Mouse (Mus musculus) lung, postnatal 0 days (tissue): ENCODE results near the gene Arsg. TPM values are rescaled to one million over a fixed set of nuclear protein-coding genes. Genes with fewer than 3 reads are reported as not detected.

ENCODE experiments used
- ATAC-seq: fragments of 200-750 bp; cut with Nextera tagmentation; 2 replicates; pipeline ENCODE4 v1.8.0; 2017; ENCODE audit warnings: moderate library complexity
- DNase-seq: peaks from one replicate; pipeline ENCODE4 v3.0.0-alpha.2; 2016; ENCODE audit warnings: low spot score
- H3K27ac ChIP-seq: fragments of 300-500 bp; sonication (generic); 2 replicates; pipeline ENCODE4 v1.5.1; 2014; ENCODE audit warnings: antibody characterized with exemption, mild to moderate bottlenecking, low read length, mixed read lengths
- H3K27me3 ChIP-seq: fragments of 300-500 bp; sonication (generic); replicated peaks from 2 replicates; pipeline ENCODE4 v1.6.1; 2014; ENCODE audit warnings: low read length, mixed read lengths; ENCODE audit not compliant: insufficient read depth
- H3K36me3 ChIP-seq: fragments of 300-500 bp; sonication (generic); 2 replicates; pipeline ENCODE4 v1.6.1; 2014; ENCODE audit warnings: low read length, mixed read lengths; ENCODE audit not compliant: insufficient read depth
- H3K4me1 ChIP-seq: fragments of 300-500 bp; sonication (generic); 2 replicates; pipeline ENCODE4 v1.6.1; 2014; ENCODE audit warnings: antibody characterized with exemption, low read depth, low read length, mixed read lengths; ENCODE audit not compliant: insufficient read depth
- H3K4me2 ChIP-seq: fragments of 300-500 bp; sonication (generic); replicated peaks from 2 replicates; pipeline ENCODE4 v1.6.1; 2014; ENCODE audit warnings: low read depth, mild to moderate bottlenecking, low read length, moderate library complexity, mixed read lengths
- H3K4me3 ChIP-seq: fragments of 300-500 bp; sonication (generic); 2 replicates; pipeline ENCODE4 v1.5.1; 2014; ENCODE audit warnings: low read depth, low read length
- H3K9ac ChIP-seq: fragments of 300-500 bp; sonication (generic); replicated peaks from 2 replicates; pipeline ENCODE4 v1.6.1; 2014; ENCODE audit warnings: low read depth, mild to moderate bottlenecking
- H3K9me3 ChIP-seq: fragments of 300-500 bp; sonication (generic); 2 replicates; pipeline ENCODE4 v1.6.1; 2016; ENCODE audit warnings: low read length, mixed read lengths
- CTCF ChIP-seq: IDR thresholded peaks from 2 replicates; pipeline ENCODE4 v1.5.1; 2016; ENCODE audit warnings: antibody characterized with exemption, mild to moderate bottlenecking
- EP300 ChIP-seq: IDR thresholded peaks from 2 replicates; pipeline ENCODE4 v1.6.1; 2016; ENCODE audit warnings: antibody characterized with exemption, mild to moderate bottlenecking, control low read depth
- WGBS: fragments of 180-500 bp; shearing (Covaris S2); extraction: QIAGEN DNeasy Blood & Tissue Kit; methylation state at CpG from one replicate; pipeline ENCODE4 v1.1.7; 2014; 5-methylcytosine and 5-hydroxymethylcytosine counted together
- polyA plus RNA-seq: library from polyadenylated mRNA; unstranded; fragments of >200 nt; fragmentation: Nextera tagmentation; extraction: Ambion mirVana; gene quantifications from 2 replicates; pipeline ENCODE4 v1.2.1, GENCODE M21; 2015

Arsg gene
- polyA plus RNA-seq, 1 experiment from 2014 or later: 7.1 TPM

DNA sequence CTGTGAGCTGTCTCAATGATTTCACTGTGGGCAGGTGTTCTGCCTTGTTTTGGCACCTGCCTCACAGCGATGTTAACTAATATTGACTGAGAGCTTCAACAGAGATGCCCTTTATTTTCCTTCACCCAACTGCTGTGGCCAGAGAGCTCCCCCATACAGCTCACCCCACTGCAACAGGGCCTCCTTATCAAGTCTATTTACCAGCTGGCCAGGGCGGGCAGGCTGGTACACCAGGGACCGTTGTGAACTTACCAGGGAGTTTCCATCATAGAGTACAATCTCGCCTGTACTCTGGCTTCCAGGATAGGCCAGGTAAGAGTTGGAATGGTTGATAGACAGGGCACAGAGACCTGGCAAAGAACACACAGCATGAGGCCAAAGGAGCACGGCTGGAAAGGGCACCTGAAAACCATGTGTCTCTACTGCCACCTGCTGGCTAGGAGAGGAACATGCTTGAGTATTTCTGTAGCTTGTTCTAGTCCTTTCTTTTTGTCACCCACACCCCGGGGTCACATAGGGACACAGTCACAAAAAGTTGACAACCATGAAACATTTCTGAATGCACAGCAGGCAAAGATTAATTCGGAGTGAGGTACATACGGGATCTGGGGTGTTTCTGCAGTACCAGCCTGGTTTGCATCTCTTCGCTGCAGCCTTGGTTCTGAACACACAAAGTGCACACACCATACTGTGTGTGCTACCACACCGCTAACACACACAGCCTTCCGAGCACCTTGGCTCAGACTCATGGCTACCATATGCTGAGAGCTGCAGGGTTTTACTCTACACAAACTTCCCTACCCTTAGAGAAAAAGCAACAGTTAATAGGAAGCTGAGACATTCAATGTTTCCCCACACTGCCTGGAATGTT lies 111.9 kb downstream of the Arsg start:
- no peak overlapping the region for H3K4me2 ChIP-seq
- DNase-seq (peak; percentile 88), ATAC-seq (peak; percentile 61)
- peaks cover 16% of the 10 kb centered on the region; the same call in 1 of the 2 replicates for H3K36me3 ChIP-seq
- no peaks in the 10 kb centered on the region for H3K4me1 ChIP-seq
- no peaks in the 10 kb centered on the region for H3K27me3 ChIP-seq
- H3K9me3 ChIP-seq: no peaks in the 10 kb centered on the region
- H3K9ac ChIP-seq: no peak overlapping the region
- TF ChIP-seq CTCF: peak; percentile 99
- TF ChIP-seq EP300: no peak
- 45% methylated on average over 11 of the region's 11 CpGs for WGBS
- H3K27ac ChIP-seq: no peak overlapping the region
- no peak overlapping the region for H3K4me3 ChIP-seq

DNA sequence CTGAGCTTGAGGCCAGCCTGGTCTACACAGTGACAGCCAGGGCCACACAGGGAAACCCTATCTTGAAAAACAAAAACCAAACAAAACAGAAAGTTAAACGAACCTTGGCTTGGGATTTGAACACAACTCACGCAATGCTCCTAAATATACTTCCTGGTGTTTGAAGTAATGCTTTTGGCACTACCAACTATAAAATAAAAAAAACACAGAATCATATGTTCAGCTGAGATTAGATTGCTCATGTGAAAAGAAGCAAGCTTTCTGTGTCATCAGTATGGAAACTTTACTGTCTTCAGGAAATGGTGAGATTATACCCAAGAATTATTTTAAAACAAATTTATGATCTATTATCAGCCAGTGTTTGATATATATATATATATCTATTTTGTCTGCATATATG lies 113.2 kb downstream of the Arsg start:
- DNase-seq (no peak), ATAC-seq (no peak)
- Histone ChIP-seq H3K9me3 (no peaks in the 10 kb centered on the region), H3K27ac (no peak overlapping the region), H3K4me1 (no peaks in the 10 kb centered on the region), H3K4me2 (no peak overlapping the region), H3K9ac (no peak overlapping the region), H3K27me3 (no peaks in the 10 kb centered on the region), H3K4me3 (no peak overlapping the region), H3K36me3 (peaks cover 11% of the 10 kb centered on the region; the same call in 1 of the 2 replicates)
- TF ChIP-seq EP300: no peak
- 42% methylated on average over 2 of the region's 2 CpGs for WGBS

DNA sequence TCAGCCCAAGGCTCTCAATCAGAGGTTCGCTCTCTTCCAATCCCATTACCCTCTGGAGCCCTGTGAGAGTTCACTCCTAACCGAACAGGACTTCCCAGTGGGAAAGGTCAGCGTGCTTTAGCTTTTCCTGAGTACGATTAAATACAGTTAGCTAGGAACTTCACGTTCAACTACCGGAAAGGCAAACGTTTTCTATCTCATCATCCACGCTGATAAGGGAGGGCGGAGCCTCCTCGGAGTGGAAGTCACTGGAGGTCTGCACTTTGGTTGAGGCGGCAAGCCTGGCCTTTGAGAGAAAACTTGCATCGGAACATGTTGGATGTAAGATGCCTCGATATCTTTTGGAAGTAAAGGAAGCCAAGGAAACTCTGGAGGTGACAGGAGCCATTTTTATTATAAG lies 113.8 kb downstream of the Arsg start:
- ATAC-seq: no peak
- no peak overlapping the region for H3K9ac ChIP-seq
- no peak overlapping the region for H3K27ac ChIP-seq
- peaks cover 7% of the 10 kb centered on the region; the same call in 1 of the 2 replicates for H3K36me3 ChIP-seq
- H3K9me3 ChIP-seq: no peaks in the 10 kb centered on the region
- no peak overlapping the region for H3K4me3 ChIP-seq
- no peak overlapping the region for H3K4me2 ChIP-seq
- TF ChIP-seq EP300: no peak
- TF ChIP-seq CTCF: no peak
- no peak for DNase-seq
- no peaks in the 10 kb centered on the region for H3K4me1 ChIP-seq
- 25% methylated on average over 13 of the region's 13 CpGs for WGBS
- H3K27me3 ChIP-seq: no peaks in the 10 kb centered on the region

DNA sequence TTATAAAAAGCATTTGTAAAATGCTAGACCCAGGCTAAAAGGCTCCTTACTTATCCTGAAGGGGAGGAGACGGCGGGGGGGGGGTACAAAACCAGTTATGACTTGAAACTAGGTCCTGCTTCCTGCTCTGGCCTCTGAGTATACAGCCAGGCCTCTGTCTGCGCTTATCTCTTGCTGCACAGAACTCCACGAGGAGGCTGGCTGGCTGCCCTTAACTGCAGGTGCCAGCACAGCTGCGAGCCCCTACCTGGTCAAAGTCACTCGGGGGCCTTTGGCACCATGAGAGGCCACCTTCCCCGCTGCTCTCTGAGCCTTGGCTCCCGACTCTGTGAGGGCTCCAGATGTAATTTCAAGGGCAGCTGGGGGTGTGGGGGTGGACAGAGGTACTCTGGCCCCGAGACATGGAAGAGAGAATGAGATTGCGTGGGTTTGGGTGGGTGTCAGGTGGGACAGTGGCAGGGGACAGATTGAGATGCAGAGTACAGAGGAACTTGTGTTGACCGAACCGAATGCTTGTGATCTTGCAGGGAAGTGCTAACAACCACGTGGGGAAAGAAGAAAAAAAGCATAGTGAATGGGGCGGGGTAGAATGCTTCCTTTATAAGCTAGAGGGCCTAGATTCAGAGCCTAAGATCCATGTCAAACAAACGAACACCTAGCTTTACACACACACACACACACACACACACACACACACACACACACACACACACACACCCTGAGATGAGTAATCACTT lies 114.6 kb downstream of the Arsg start:
- peak; percentile 15 for DNase-seq
- WGBS: 25% methylated on average over 15 of the region's 15 CpGs
- no peaks in the 10 kb centered on the region for H3K9me3 ChIP-seq

DNA sequence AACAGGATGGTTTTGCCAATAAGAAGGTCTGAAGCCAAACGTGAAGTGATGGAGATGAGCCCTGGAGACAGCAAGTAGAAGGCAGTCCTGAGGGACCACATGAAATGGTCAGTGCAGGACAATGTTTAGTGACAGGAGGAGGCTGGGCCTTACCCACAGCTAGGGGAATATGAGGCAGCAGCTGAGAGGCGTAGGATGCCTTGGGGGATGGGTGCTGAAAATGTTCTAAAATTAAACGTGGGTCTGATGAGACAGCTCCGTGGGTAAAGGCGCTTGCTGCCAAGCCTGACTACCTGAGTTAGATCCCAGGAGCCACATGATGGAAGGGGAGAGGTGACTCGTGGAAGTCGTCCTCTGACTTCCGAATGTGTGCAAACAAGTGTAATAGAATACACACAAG lies 116.8 kb downstream of the Arsg start:
- Histone ChIP-seq H3K4me1 (no peaks in the 10 kb centered on the region; the same call in 1 of the 2 replicates), H3K27me3 (no peaks in the 10 kb centered on the region), H3K4me3 (no peak overlapping the region), H3K36me3 (no peaks in the 10 kb centered on the region; the same call in 1 of the 2 replicates), H3K9ac (no peak overlapping the region), H3K4me2 (no peak overlapping the region), H3K9me3 (no peaks in the 10 kb centered on the region), H3K27ac (no peak overlapping the region)
- ATAC-seq: no peak
- DNase-seq: no peak
- TF ChIP-seq EP300 (no peak), CTCF (no peak)
- WGBS: 81% methylated on average over 8 of the region's 8 CpGs

More for the DNA sequence above, 114.6 kb downstream of the Arsg start:
- Histone ChIP-seq H3K4me2 (no peak overlapping the region), H3K36me3 (peaks cover 7% of the 10 kb centered on the region; the same call in 1 of the 2 replicates), H3K4me1 (no peaks in the 10 kb centered on the region), H3K4me3 (no peak overlapping the region), H3K27ac (no peak overlapping the region), H3K9ac (no peak overlapping the region), H3K27me3 (no peaks in the 10 kb centered on the region)
- peak; percentile 43 for ATAC-seq
- no peak for TF ChIP-seq EP300
- TF ChIP-seq CTCF: no peak

DNA sequence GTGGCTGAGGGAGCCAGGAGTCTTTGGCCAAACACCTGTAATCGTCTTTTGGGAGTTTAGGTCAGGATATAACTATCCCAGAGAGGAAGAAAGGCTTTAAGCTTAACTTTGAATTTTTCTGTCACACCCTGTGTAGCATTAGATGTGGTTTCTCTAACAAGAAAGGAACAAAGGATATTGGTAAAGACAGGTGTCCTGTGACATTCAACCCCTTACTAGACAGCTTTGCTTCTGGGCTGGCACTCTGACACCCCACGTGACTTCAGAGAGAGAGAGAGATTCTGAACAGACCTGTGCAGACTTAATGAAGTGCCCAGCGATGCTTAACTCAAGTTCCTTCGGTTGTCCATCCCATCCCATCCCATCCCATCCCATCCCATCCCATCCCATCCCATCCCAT lies 118.3 kb downstream of the Arsg start:
- DNase-seq: no peak
- Histone ChIP-seq H3K4me3 (no peak overlapping the region), H3K27ac (no peak overlapping the region), H3K4me1 (no peaks in the 10 kb centered on the region; the same call in 1 of the 2 replicates), H3K36me3 (peaks cover 13% of the 10 kb centered on the region), H3K9ac (no peak overlapping the region), H3K4me2 (no peak overlapping the region), H3K9me3 (no peaks in the 10 kb centered on the region), H3K27me3 (no peaks in the 10 kb centered on the region)
- ATAC-seq: no peak
- WGBS: 80% methylated on average over 4 of the region's 4 CpGs
- TF ChIP-seq EP300: no peak
- no peak for TF ChIP-seq CTCF
